Mouse (Mus musculus): ENCODE measurements around the gene Pde1a.

- no peak for TF ChIP-seq CHD2 (IDR thresholded peaks at IDR 0.05; ENCODE audit: low read depth, low read length)
- no peak for TF ChIP-seq ZNF384 (IDR thresholded peaks at IDR 0.05; ENCODE audit: low read depth, low read length)
- no peak for TF ChIP-seq HCFC1 (IDR thresholded peaks at IDR 0.05; ENCODE audit: borderline replicate concordance, insufficient read depth, low read length)
- TF ChIP-seq MAFK (IDR thresholded peaks at IDR 0.05; ENCODE audit: insufficient read depth, low read depth, low read length), result no peak
Measured at GRCm38 (mm10) chr2:80079618-80080017, 49.6 kb downstream of the Pde1a start.

All from ES-E14 (cell line).